In the genomic region with DNA sequence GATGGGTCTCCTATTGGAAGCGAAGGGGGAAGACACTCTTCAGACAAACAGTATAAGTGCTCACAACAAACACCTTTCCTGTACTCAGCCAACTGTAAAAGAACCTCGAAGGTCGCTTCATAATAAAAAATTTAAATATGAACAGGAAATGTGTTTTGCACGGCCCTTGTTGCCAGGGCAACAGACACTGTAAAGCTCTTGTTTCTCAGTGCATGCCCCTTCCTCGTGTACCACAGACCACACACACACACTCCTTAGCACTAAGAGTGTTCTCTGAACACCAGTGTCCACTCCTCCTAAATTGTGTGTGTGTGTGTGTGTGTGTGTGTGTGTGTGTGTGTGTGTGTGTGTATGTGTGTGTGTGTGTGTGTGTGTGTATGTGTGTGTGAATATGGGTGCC, we compare ENCODE assay signal across 20 mouse cellular contexts. TPM values are rescaled to one million over a fixed set of nuclear protein-coding genes. Genes with fewer than 3 reads are reported as not detected.
A peak's percentile ranks its signal among the peaks of the same experiment; 100 is the strongest.
DNase-seq lines count a peak whose midpoint lies in the region; ATAC-seq and TF ChIP-seq lines count a peak whose summit lies in the region.
"Had no signal": no experiment of that assay in that cellular context is flagged by ENCODE, and none has a peak within 500 bp of the region (broad histone marks: within the 10 kb centered on the region; RNA-seq: fewer than 3 reads in every experiment).

No protein-coding gene starts in this region.

- H3K4me1 ChIP-seq in limb, embryonic 12.5 days (replicated peaks) = peaks cover 11% of the 10 kb centered on the region
- no peaks in the 10 kb centered on the region; the same call in 1 of the 2 replicates for H3K4me1 ChIP-seq in limb, embryonic 10.5 days
- H3K4me1 ChIP-seq in midbrain, embryonic 16.5 days (ENCODE audit: control insufficient read depth, insufficient read depth, low read length) = peaks cover 2% of the 10 kb centered on the region; the same call in 1 of the 2 replicates
- H3K4me1 ChIP-seq: embryonic facial prominence, embryonic 12.5 days; heart, embryonic 13.5 days had no signal

- DNase-seq in limb, embryonic 10.5 days (ENCODE audit: low spot score) = no peak
- peak; percentile 48 for DNase-seq in CD4-positive, CD25-positive, alpha-beta regulatory T cell, adult 2 months (ENCODE audit: low read depth, low spot score)
- peak; percentile 54 for DNase-seq in brain, embryonic 14.5 days (ENCODE audit: low read depth)
- DNase-seq in kidney, adult 18-20 months = no peak
- no peak for DNase-seq in lung, postnatal 36 days
- DNase-seq: adrenal gland, adult 8-10 months; cerebellum, adult 11-12 months; cerebellum, postnatal 36 days; gastrocnemius, postnatal 36 days; heart, postnatal 36 days; kidney, postnatal 10 days; liver; liver, postnatal 0 days; right cerebral cortex, postnatal 4 days had no signal

- ATAC-seq in limb, embryonic 12.5 days (ENCODE audit: insufficient number of reproducible peaks, insufficient read depth, low FRiP score, low TSS enrichment, low read depth) = 0 out of 2 replicates have a peak, but pooled peaks have one; percentile 52
- peak; percentile 45; the same call in 1 of the 2 replicates for ATAC-seq in midbrain, embryonic 16.5 days
- ATAC-seq: intestine, postnatal 0 days; liver, postnatal 0 days had no signal

- no peak for TF ChIP-seq CTCF in brain, embryonic 14.5 days (IDR thresholded peaks at IDR 0.05; ENCODE audit: borderline replicate concordance, extremely low read depth, insufficient read depth, insufficient read length)

- no peaks in the 10 kb centered on the region for H3K36me3 ChIP-seq in limb, embryonic 12.5 days
- H3K36me3 ChIP-seq in limb, embryonic 10.5 days = no peaks in the 10 kb centered on the region
- H3K36me3 ChIP-seq in midbrain, embryonic 16.5 days (ENCODE audit: control insufficient read depth, insufficient read depth, low read length) = no peaks in the 10 kb centered on the region
- H3K36me3 ChIP-seq: embryonic facial prominence, embryonic 12.5 days; heart, embryonic 13.5 days; neural tube, embryonic 12.5 days had no signal

- no peak overlapping the region for H3K9ac ChIP-seq in limb, embryonic 12.5 days (replicated peaks)
- no peak overlapping the region for H3K9ac ChIP-seq in midbrain, embryonic 16.5 days (ENCODE audit: low read depth, low read length)
- H3K9ac ChIP-seq: embryonic facial prominence, embryonic 12.5 days; heart, embryonic 13.5 days; liver, postnatal 0 days; neural tube, embryonic 12.5 days had no signal

- H3K4me2 ChIP-seq in limb, embryonic 12.5 days = no peak overlapping the region
- no peak overlapping the region for H3K4me2 ChIP-seq in midbrain, embryonic 16.5 days (ENCODE audit: low read length)
- H3K4me2 ChIP-seq: embryonic facial prominence, embryonic 12.5 days; heart, embryonic 13.5 days; neural tube, embryonic 12.5 days had no signal

- WGBS in limb, embryonic 12.5 days = 55% methylated on average over 5 of the region's 5 CpGs
- 79% methylated on average over 5 of the region's 5 CpGs for WGBS in limb, embryonic 10.5 days
- 34% methylated on average over 5 of the region's 5 CpGs for WGBS in midbrain, embryonic 16.5 days

- H3K9me3 ChIP-seq in limb, embryonic 12.5 days = no peaks in the 10 kb centered on the region
- no peaks in the 10 kb centered on the region for H3K9me3 ChIP-seq in limb, embryonic 10.5 days (replicated peaks)
- no peaks in the 10 kb centered on the region for H3K9me3 ChIP-seq in midbrain, embryonic 16.5 days (replicated peaks; ENCODE audit: control insufficient read depth, low read length, poor library complexity, severe bottlenecking)
- H3K9me3 ChIP-seq: embryonic facial prominence, embryonic 12.5 days; heart, embryonic 13.5 days; neural tube, embryonic 12.5 days had no signal

- TF ChIP-seq POLR2A in brain, embryonic 14.5 days (IDR thresholded peaks at IDR 0.05; ENCODE audit: borderline replicate concordance, extremely low read depth, insufficient read depth, insufficient read length, poor library complexity, severe bottlenecking) = no peak

- H3K27ac ChIP-seq in limb, embryonic 12.5 days = no peak overlapping the region
- H3K27ac ChIP-seq in limb, embryonic 10.5 days = no peak overlapping the region
- H3K27ac ChIP-seq in midbrain, embryonic 16.5 days (ENCODE audit: low read length) = no peak overlapping the region
- H3K27ac ChIP-seq: embryonic facial prominence, embryonic 12.5 days; heart, embryonic 13.5 days; neural tube, embryonic 12.5 days had no signal

- H3K4me3 ChIP-seq in limb, embryonic 12.5 days (replicated peaks) = no peak overlapping the region
- H3K4me3 ChIP-seq in limb, embryonic 10.5 days = no peak overlapping the region
- H3K4me3 ChIP-seq in midbrain, embryonic 16.5 days (ENCODE audit: low read depth, low read length) = no peak overlapping the region
- H3K4me3 ChIP-seq: embryonic facial prominence, embryonic 12.5 days; heart, embryonic 13.5 days; neural tube, embryonic 12.5 days had no signal

- no peaks in the 10 kb centered on the region for H3K27me3 ChIP-seq in limb, embryonic 12.5 days
- H3K27me3 ChIP-seq in limb, embryonic 10.5 days (ENCODE audit: low read depth, poor library complexity, severe bottlenecking) = no peaks in the 10 kb centered on the region
- H3K27me3 ChIP-seq in midbrain, embryonic 16.5 days (ENCODE audit: control insufficient read depth, insufficient read depth, low read depth, low read length) = no peaks in the 10 kb centered on the region
- H3K27me3 ChIP-seq: embryonic facial prominence, embryonic 12.5 days; heart, embryonic 13.5 days; neural tube, embryonic 12.5 days had no signal

RNA-seq across cellular contexts. Expression of a gene that starts 12.2 kb away (rescaled TPM):
- 22.5 and 27.6 TPM in 2 replicates for polyA plus RNA-seq in limb, embryonic 12.5 days (2016; fragmentation: Nextera tagmentation; extraction: Ambion mirVana)
- polyA plus RNA-seq in limb, embryonic 10.5 days (2016; fragmentation: Nextera tagmentation; extraction: Ambion mirVana) = 19.5 and 21.4 TPM in 2 replicates
- 14.1 and 16.9 TPM in 2 replicates for polyA plus RNA-seq in brain, embryonic 14.5 days (2012; rRNA removed)
- 35.7 and 37.7 TPM in 2 replicates for polyA plus RNA-seq in midbrain, embryonic 16.5 days (2015; fragmentation: Nextera tagmentation; extraction: Ambion mirVana)

RNA-seq across cellular contexts. Expression of a gene that starts 37.6 kb away (rescaled TPM):
- polyA plus RNA-seq in limb, embryonic 12.5 days (2016; fragmentation: Nextera tagmentation; extraction: Ambion mirVana) = 0.08 and 0.21 TPM in 2 replicates
- 0.13 TPM in 2 replicates for polyA plus RNA-seq in limb, embryonic 10.5 days (2016; fragmentation: Nextera tagmentation; extraction: Ambion mirVana)
- 15.1 and 20.9 TPM in 2 replicates for polyA plus RNA-seq in brain, embryonic 14.5 days (2012; rRNA removed)
- polyA plus RNA-seq in midbrain, embryonic 16.5 days (2015; fragmentation: Nextera tagmentation; extraction: Ambion mirVana) = 40.7 and 50.0 TPM in 2 replicates

Comparison
In these comparisons a context has a peak if more than half of its experiments do, and no peak if none do; other contexts are left out.
1. DNase-seq: peak in CD4-positive, CD25-positive, alpha-beta regulatory T cell, adult 2 months (single experiment) and brain, embryonic 14.5 days (single experiment); none in limb, embryonic 10.5 days (single experiment), kidney, adult 18-20 months (single experiment) and lung, postnatal 36 days (single experiment).
2. RNA of a gene that starts 37.6 kb away (polyA plus RNA-seq): 40.7 to 50.0 TPM in midbrain, embryonic 16.5 days and 15.1 to 20.9 TPM in brain, embryonic 14.5 days; 0.08 to 0.21 TPM in limb, embryonic 12.5 days and 0.13 TPM in limb, embryonic 10.5 days; every median in the first group is over 10 times any median in the second.